Mouse (Mus musculus) embryonic facial prominence, embryonic 15.5 days (tissue): ENCODE measurements around the gene Rpa1. TPM values are rescaled to one million over a fixed set of nuclear protein-coding genes. Genes with fewer than 3 reads are reported as not detected.

Source experiments
- ATAC-seq: fragments of 200-750 bp; cut with Nextera tagmentation; 2 replicates; pipeline ENCODE4 v1.8.0; 2017; ENCODE audit warnings: low read depth, moderate TSS enrichment; ENCODE audit not compliant: insufficient number of reproducible peaks, low FRiP score, low TSS enrichment
- H3K27ac ChIP-seq: fragments of 300-500 bp; sonication (generic); replicated peaks from 2 replicates; pipeline ENCODE4 v1.5.1; 2015; ENCODE audit warnings: mild to moderate bottlenecking, inconsistent platforms
- H3K27me3 ChIP-seq: fragments of 300-500 bp; sonication (generic); 2 replicates; pipeline ENCODE4 v1.6.1; 2015; ENCODE audit warnings: inconsistent platforms
- H3K36me3 ChIP-seq: fragments of 300-500 bp; sonication (generic); 2 replicates; pipeline ENCODE4 v1.6.1; 2015; ENCODE audit warnings: mild to moderate bottlenecking, inconsistent platforms
- H3K4me1 ChIP-seq: fragments of 300-500 bp; sonication (generic); 2 replicates; pipeline ENCODE4 v1.6.1; 2015; ENCODE audit warnings: inconsistent platforms
- H3K4me2 ChIP-seq: fragments of 300-500 bp; sonication (generic); replicated peaks from 2 replicates; pipeline ENCODE4 v1.6.1; 2015; ENCODE audit warnings: mild to moderate bottlenecking, inconsistent platforms
- H3K4me3 ChIP-seq: fragments of 300-500 bp; sonication (generic); replicated peaks from 2 replicates; pipeline ENCODE4 v1.5.1; 2015; ENCODE audit warnings: mild to moderate bottlenecking, inconsistent platforms
- H3K9ac ChIP-seq: fragments of 300-500 bp; sonication (generic); 2 replicates; pipeline ENCODE4 v1.6.1; 2015; ENCODE audit warnings: inconsistent platforms
- H3K9me3 ChIP-seq: fragments of 300-500 bp; sonication (generic); replicated peaks from 2 replicates; pipeline ENCODE4 v1.6.1; 2016; ENCODE audit warnings: inconsistent platforms
- WGBS: fragments of 180-500 bp; shearing (Covaris S2); methylation state at CpG from one replicate; pipeline ENCODE4 v1.1.7; 2015; 5-methylcytosine and 5-hydroxymethylcytosine counted together
- polyA plus RNA-seq: library from polyadenylated mRNA; unstranded; fragments of >200 nt; fragmentation: Nextera tagmentation; extraction: Ambion mirVana; gene quantifications from 2 replicates; pipeline ENCODE4 v1.2.1, GENCODE M21; 2015

The Rpa1 gene
- polyA plus RNA-seq, 1 experiment from 2014 or later = 96.4 TPM

GRCm38 (mm10) chr11:75323326-75323737 is 24.8 kb downstream of the Rpa1 start:
- Histone ChIP-seq H3K4me3 (no peak overlapping the region), H3K4me2 (no peak overlapping the region), H3K4me1 (0 out of 2 replicates have a peak, but pooled peaks cover 12% of the 10 kb centered on the region), H3K27ac (no peak overlapping the region), H3K9me3 (no peaks in the 10 kb centered on the region), H3K9ac (no peak overlapping the region), H3K27me3 (no peaks in the 10 kb centered on the region), H3K36me3 (peaks cover 7% of the 10 kb centered on the region; the same call in 1 of the 2 replicates)
- no peak for ATAC-seq
- 59% methylated on average over 8 of the region's 8 CpGs for WGBS

GRCm38 (mm10) chr11:75319246-75319645 is 28.9 kb downstream of the Rpa1 start:
- Histone ChIP-seq H3K27me3 (no peaks in the 10 kb centered on the region), H3K27ac (no peak overlapping the region), H3K4me2 (no peak overlapping the region), H3K9ac (no peak overlapping the region), H3K4me1 (0 out of 2 replicates have a peak, but pooled peaks cover 12% of the 10 kb centered on the region), H3K4me3 (no peak overlapping the region), H3K9me3 (no peaks in the 10 kb centered on the region), H3K36me3 (peaks cover 24% of the 10 kb centered on the region)
- ATAC-seq = no peak
- WGBS = 70% methylated on average over 5 of the region's 5 CpGs

GRCm38 (mm10) chr11:75318351-75319221 is 29.5 kb downstream of the Rpa1 start:
- Histone ChIP-seq H3K36me3 (peaks cover 29% of the 10 kb centered on the region), H3K27ac (no peak overlapping the region), H3K4me2 (no peak overlapping the region), H3K4me1 (0 out of 2 replicates have a peak, but pooled peaks cover 10% of the 10 kb centered on the region), H3K27me3 (no peaks in the 10 kb centered on the region), H3K4me3 (no peak overlapping the region), H3K9ac (no peak overlapping the region), H3K9me3 (no peaks in the 10 kb centered on the region)
- ATAC-seq = no peak
- 75% methylated on average over 14 of the region's 14 CpGs for WGBS

- WGBS = 86% methylated on average over 8 of the region's 8 CpGs
- H3K9me3 ChIP-seq = no peaks in the 10 kb centered on the region
- ATAC-seq = no peak
- no peaks in the 10 kb centered on the region for H3K4me1 ChIP-seq
- H3K4me3 ChIP-seq = no peak overlapping the region
- H3K36me3 ChIP-seq = peaks cover 69% of the 10 kb centered on the region
- H3K27me3 ChIP-seq = no peaks in the 10 kb centered on the region
- no peak overlapping the region for H3K4me2 ChIP-seq
- no peak overlapping the region for H3K27ac ChIP-seq
- no peak overlapping the region for H3K9ac ChIP-seq
These were observed 34.3 kb downstream of the Rpa1 start for GRCm38 (mm10) chr11:75313834-75314233.

GRCm38 (mm10) chr11:75311751-75312150 is 36.4 kb downstream of the Rpa1 start:
- Histone ChIP-seq H3K4me1 (no peaks in the 10 kb centered on the region), H3K36me3 (peaks cover 79% of the 10 kb centered on the region), H3K4me2 (no peak overlapping the region), H3K27me3 (no peaks in the 10 kb centered on the region), H3K9ac (no peak overlapping the region), H3K9me3 (no peaks in the 10 kb centered on the region), H3K4me3 (no peak overlapping the region), H3K27ac (no peak overlapping the region)
- ATAC-seq = no peak
- 85% methylated on average over 6 of the region's 6 CpGs for WGBS

GRCm38 (mm10) chr11:75310813-75311212 is 37.3 kb downstream of the Rpa1 start:
- Histone ChIP-seq H3K27ac (no peak overlapping the region), H3K9me3 (no peaks in the 10 kb centered on the region), H3K4me2 (no peak overlapping the region), H3K4me3 (no peak overlapping the region), H3K4me1 (no peaks in the 10 kb centered on the region), H3K27me3 (no peaks in the 10 kb centered on the region), H3K9ac (no peak overlapping the region), H3K36me3 (peaks cover 83% of the 10 kb centered on the region)
- 83% methylated on average over 8 of the region's 8 CpGs for WGBS
- no peak for ATAC-seq

GRCm38 (mm10) chr11:75308650-75309049 is 39.5 kb downstream of the Rpa1 start:
- Histone ChIP-seq H3K27ac (no peak overlapping the region), H3K27me3 (no peaks in the 10 kb centered on the region), H3K4me2 (no peak overlapping the region), H3K9me3 (no peaks in the 10 kb centered on the region), H3K9ac (no peak overlapping the region), H3K36me3 (peaks cover 78% of the 10 kb centered on the region), H3K4me3 (no peak overlapping the region), H3K4me1 (no peaks in the 10 kb centered on the region)
- WGBS = 68% methylated on average over 4 of the region's 4 CpGs
- ATAC-seq = no peak

GRCm38 (mm10) chr11:75304797-75305196 is 43.3 kb downstream of the Rpa1 start:
- 82% methylated on average over 9 of the region's 9 CpGs for WGBS

GRCm38 (mm10) chr11:75300954-75301353 is 47.2 kb downstream of the Rpa1 start:
- no peaks in the 10 kb centered on the region for H3K27me3 ChIP-seq
- H3K4me2 ChIP-seq = no peak overlapping the region
- H3K4me1 ChIP-seq = no peaks in the 10 kb centered on the region; the same call in 1 of the 2 replicates
- no peaks in the 10 kb centered on the region for H3K9me3 ChIP-seq
- no peak for ATAC-seq
- no peak overlapping the region for H3K27ac ChIP-seq
- no peak overlapping the region for H3K4me3 ChIP-seq
- H3K9ac ChIP-seq = no peak overlapping the region
- 83% methylated on average over 9 of the region's 9 CpGs for WGBS
- H3K36me3 ChIP-seq = peaks cover 44% of the 10 kb centered on the region

More at GRCm38 (mm10) chr11:75304797-75305196, 43.3 kb downstream of the Rpa1 start:
- Histone ChIP-seq H3K27ac (no peak overlapping the region), H3K9me3 (no peaks in the 10 kb centered on the region), H3K27me3 (no peaks in the 10 kb centered on the region), H3K36me3 (peaks cover 73% of the 10 kb centered on the region), H3K4me3 (no peak overlapping the region), H3K4me1 (no peaks in the 10 kb centered on the region), H3K4me2 (no peak overlapping the region), H3K9ac (no peak overlapping the region)
- no peak for ATAC-seq

- no peak overlapping the region for H3K4me3 ChIP-seq
- peaks cover 36% of the 10 kb centered on the region for H3K36me3 ChIP-seq
- 52% methylated on average over 10 of the region's 10 CpGs for WGBS
- no peaks in the 10 kb centered on the region; the same call in 1 of the 2 replicates for H3K4me1 ChIP-seq
- no peaks in the 10 kb centered on the region for H3K27me3 ChIP-seq
- no peak for ATAC-seq
- H3K4me2 ChIP-seq = no peak overlapping the region
- H3K27ac ChIP-seq = no peak overlapping the region
- no peaks in the 10 kb centered on the region for H3K9me3 ChIP-seq
- H3K9ac ChIP-seq = no peak overlapping the region
These were observed 48.3 kb downstream of the Rpa1 start for GRCm38 (mm10) chr11:75299786-75300185.

GRCm38 (mm10) chr11:75298491-75298890 is 49.6 kb downstream of the Rpa1 start:
- H3K9ac ChIP-seq = no peak overlapping the region
- no peak overlapping the region for H3K27ac ChIP-seq
- WGBS = 40% methylated on average over 11 of the region's 11 CpGs
- H3K9me3 ChIP-seq = no peaks in the 10 kb centered on the region
- no peak for ATAC-seq
- H3K4me1 ChIP-seq = peaks cover 7% of the 10 kb centered on the region; the same call in 1 of the 2 replicates
- H3K27me3 ChIP-seq = peaks cover 5% of the 10 kb centered on the region; the same call in 1 of the 2 replicates
- H3K4me2 ChIP-seq = no peak overlapping the region
- H3K4me3 ChIP-seq = no peak overlapping the region
- peaks cover 36% of the 10 kb centered on the region for H3K36me3 ChIP-seq
